ENCODE assay signal across 8 mouse cellular contexts in the genomic region with DNA sequence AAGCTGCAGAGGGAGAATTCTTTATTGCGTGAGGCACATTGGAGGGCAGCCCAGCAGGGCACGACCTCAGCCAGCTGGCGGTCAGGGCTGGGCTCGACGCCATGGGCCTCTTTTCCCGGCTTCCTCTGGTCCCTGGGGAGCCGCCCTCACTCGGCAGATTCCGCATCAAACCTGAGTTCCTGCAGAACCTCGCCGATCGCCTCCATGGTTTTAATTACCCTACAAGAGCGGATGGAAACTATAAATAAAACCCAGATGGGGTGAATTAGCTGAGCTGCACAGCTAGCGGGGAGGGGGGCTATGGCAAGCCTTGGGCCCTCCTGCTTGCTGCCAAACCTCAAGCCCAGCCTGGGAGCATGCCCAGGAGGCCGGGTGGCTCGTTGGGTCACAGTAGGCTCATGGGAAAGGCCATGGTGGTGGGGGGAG. TPM values are rescaled to one million over a fixed set of nuclear protein-coding genes. Genes with fewer than 3 reads are reported as not detected.
DNase-seq lines count a peak whose midpoint lies in the region; ATAC-seq lines count a peak whose summit lies in the region.

No protein-coding gene starts in this region.

- no peak overlapping the region for H3K9ac ChIP-seq in limb, embryonic 11.5 days (ENCODE audit: low read length)

- intact Hi-C loops in heart, postnatal 25 days (cut with DNase I): loop anchor here (5.0 kb wide), 1 partner anchor 67 kb away; a partner anchor contains a TSS

- no peak overlapping the region for H3K4me3 ChIP-seq in limb, embryonic 11.5 days (ENCODE audit: low read depth, low read length)

- peak overlapping the region; percentile 37 for H3K27ac ChIP-seq in limb, embryonic 11.5 days (replicated peaks; ENCODE audit: low read depth, low read length)

- H3K4me1 ChIP-seq in limb, embryonic 11.5 days (ENCODE audit: control insufficient read depth, insufficient read depth, low read length): peaks cover 53% of the 10 kb centered on the region

- peaks cover 12% of the 10 kb centered on the region; the same call in 1 of the 2 replicates for H3K36me3 ChIP-seq in limb, embryonic 11.5 days (ENCODE audit: control insufficient read depth, insufficient read depth, low read length)

- no peaks in the 10 kb centered on the region for H3K9me3 ChIP-seq in limb, embryonic 11.5 days (ENCODE audit: control insufficient read depth, low read length)

- 0 out of 2 replicates have a peak, but pooled peaks cover 2% of the 10 kb centered on the region for H3K27me3 ChIP-seq in limb, embryonic 11.5 days (ENCODE audit: control insufficient read depth, insufficient read depth, low read length)

- H3K4me2 ChIP-seq in limb, embryonic 11.5 days (ENCODE audit: low read depth, severe bottlenecking): peak overlapping the region; percentile 16

- ATAC-seq in limb, embryonic 11.5 days (ENCODE audit: insufficient number of reproducible peaks, low FRiP score, low TSS enrichment, low read depth): peak; percentile 11; the same call in 1 of the 2 replicates

- peak; percentile 41 to 66 for DNase-seq in cerebellum, adult 18-20 months
- no peak for DNase-seq in cerebellum, adult 9-10 months
- DNase-seq in 3134 (ENCODE audit: extremely low read depth, insufficient read length, low spot score): peak; percentile 93
- DNase-seq in embryo, embryonic 11 days: peak; percentile 81
- peak; percentile 34 for DNase-seq in heart, postnatal 25 days (ENCODE audit: low spot score)
- DNase-seq in limb, embryonic 11.5 days (ENCODE audit: low spot score): peak; percentile 82
- DNase-seq in right cerebral cortex, postnatal 25 days: peak; percentile 46
- DNase-seq in B cell, adult 2 months: no peak

- 12% methylated on average over 16 of the region's 16 CpGs for WGBS in limb, embryonic 11.5 days

RNA-seq across cellular contexts. Expression of a gene that starts 2.2 kb away (rescaled TPM):
- total RNA-seq in heart, postnatal 25 days (2021): 100 to 1,000 TPM; 102 TPM
- polyA plus RNA-seq in limb, embryonic 11.5 days (2014; fragmentation: Nextera tagmentation; extraction: Ambion mirVana): 126 and 138 TPM in 2 replicates

RNA-seq across cellular contexts. Expression of a gene that starts 6.3 kb away (rescaled TPM):
- 1,000 to 10,000 TPM; 1,533 to 1,573 TPM for total RNA-seq in heart, postnatal 25 days (2021)
- polyA plus RNA-seq in limb, embryonic 11.5 days (2014; fragmentation: Nextera tagmentation; extraction: Ambion mirVana): 926 and 927 TPM in 2 replicates

RNA-seq across cellular contexts. Expression of a gene that starts 11.3 kb away (rescaled TPM):
- total RNA-seq in heart, postnatal 25 days (2021): under 1 TPM; 0.34 to 0.81 TPM
- polyA plus RNA-seq in limb, embryonic 11.5 days (2014; fragmentation: Nextera tagmentation; extraction: Ambion mirVana): 85.8 and 102 TPM in 2 replicates

RNA-seq across cellular contexts. Expression of a gene that starts 17.1 kb away (rescaled TPM):
- total RNA-seq in heart, postnatal 25 days (2021): not detected
- polyA plus RNA-seq in limb, embryonic 11.5 days (2014; fragmentation: Nextera tagmentation; extraction: Ambion mirVana): 20.0 and 20.8 TPM in 2 replicates

RNA-seq across cellular contexts. Expression of a gene that starts 23.2 kb away (rescaled TPM):
- total RNA-seq in heart, postnatal 25 days (2021): 100 to 1,000 TPM; 130 to 135 TPM
- polyA plus RNA-seq in limb, embryonic 11.5 days (2014; fragmentation: Nextera tagmentation; extraction: Ambion mirVana): 221 and 233 TPM in 2 replicates

Comparison
In these comparisons a context has a peak if more than half of its experiments do, and no peak if none do; other contexts are left out.
1. DNase-seq: peak in cerebellum, adult 18-20 months (2 of 2), 3134 (single experiment), embryo, embryonic 11 days (single experiment), heart, postnatal 25 days (single experiment), limb, embryonic 11.5 days (single experiment) and right cerebral cortex, postnatal 25 days (single experiment); none in cerebellum, adult 9-10 months (single experiment) and B cell, adult 2 months (0 of 2).